8 mouse cellular contexts compared by ENCODE assay signal in the genomic region with DNA sequence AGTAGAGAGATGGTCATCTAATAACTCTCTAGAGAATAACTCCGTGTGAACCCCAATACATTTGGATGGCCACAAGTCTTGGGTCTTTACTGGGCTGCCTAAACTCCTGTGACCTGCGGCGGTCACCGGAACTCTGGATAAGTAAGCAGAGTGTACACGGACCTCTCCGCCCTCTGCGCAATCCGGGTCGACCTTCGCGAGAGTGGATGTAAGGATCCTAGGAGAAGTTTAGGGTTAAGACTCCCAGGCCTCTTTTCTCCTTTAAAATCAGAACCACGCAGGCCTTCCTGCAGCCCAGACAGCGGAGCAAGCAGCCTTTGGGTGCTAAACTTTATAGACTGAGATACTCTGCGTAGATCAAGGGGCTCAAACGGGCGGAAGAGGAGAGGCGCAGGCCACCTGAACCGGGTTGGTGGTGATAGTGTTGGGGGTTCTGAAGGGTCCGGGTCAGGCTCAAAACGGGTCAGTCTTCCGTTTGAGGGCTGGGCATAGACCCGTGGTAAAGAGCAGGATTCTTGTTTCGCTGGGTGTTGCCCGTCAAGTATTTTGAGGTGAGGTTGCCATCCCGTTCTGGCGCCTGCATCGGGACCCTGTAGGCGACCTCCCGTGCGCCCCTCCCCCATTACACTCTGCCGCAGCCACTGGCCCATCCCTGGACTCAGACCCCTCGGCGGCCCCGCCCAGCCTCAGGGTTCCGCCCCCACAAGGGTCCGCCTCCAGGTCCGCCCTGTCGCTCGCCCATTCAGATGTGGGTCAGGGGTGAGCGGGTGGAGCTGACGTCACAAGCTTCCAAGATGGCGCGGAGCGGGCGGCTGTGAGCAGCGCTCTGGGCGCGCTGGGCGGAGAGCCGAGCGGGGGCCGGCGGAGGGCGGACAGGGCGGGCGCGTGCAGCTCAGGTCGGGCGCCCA. TPM values are rescaled to one million over a fixed set of nuclear protein-coding genes. Genes with fewer than 3 reads are reported as not detected.
A peak's percentile ranks its signal among the peaks of the same experiment; 100 is the strongest.
DNase-seq lines count a peak whose midpoint lies in the region; ATAC-seq lines count a peak whose summit lies in the region.

A gene (plus strand): TSS at position 779 of the 908 bp plus-strand sequence.

- under 1% methylated on average over 59 of the region's 59 CpGs for WGBS in embryonic facial prominence, embryonic 12.5 days
- under 1% methylated on average over 59 of the region's 59 CpGs for WGBS in limb, embryonic 10.5 days
- under 1% methylated on average over 58 of the region's 59 CpGs for WGBS in midbrain, embryonic 12.5 days

- H3K4me1 ChIP-seq in embryonic facial prominence, embryonic 12.5 days = peaks cover 22% of the 10 kb centered on the region
- peaks cover 39% of the 10 kb centered on the region for H3K4me1 ChIP-seq in limb, embryonic 10.5 days
- peaks cover 31% of the 10 kb centered on the region for H3K4me1 ChIP-seq in midbrain, embryonic 12.5 days

- peak; percentile 98 for ATAC-seq in embryonic facial prominence, embryonic 12.5 days (ENCODE audit: insufficient number of reproducible peaks, insufficient read depth, low FRiP score, low TSS enrichment)
- ATAC-seq in midbrain, embryonic 12.5 days (ENCODE audit: low FRiP score, low read depth) = peak; percentile 98

- peak within 1 kb of the TSS; percentile 92 for H3K27ac ChIP-seq in embryonic facial prominence, embryonic 12.5 days
- peak within 1 kb of the TSS; percentile 98 for H3K27ac ChIP-seq in limb, embryonic 10.5 days
- H3K27ac ChIP-seq in midbrain, embryonic 12.5 days (replicated peaks) = peak within 1 kb of the TSS; percentile 95

- peak within 1 kb of the TSS; percentile 75 for H3K9ac ChIP-seq in embryonic facial prominence, embryonic 12.5 days
- peak within 1 kb of the TSS; percentile 89 for H3K9ac ChIP-seq in midbrain, embryonic 12.5 days (replicated peaks)

- no peaks in the 10 kb centered on the region for H3K27me3 ChIP-seq in embryonic facial prominence, embryonic 12.5 days
- no peaks in the 10 kb centered on the region for H3K27me3 ChIP-seq in limb, embryonic 10.5 days (ENCODE audit: low read depth, poor library complexity, severe bottlenecking)
- H3K27me3 ChIP-seq in midbrain, embryonic 12.5 days = 0 out of 2 replicates have a peak, but pooled peaks cover 3% of the 10 kb centered on the region

- no peaks in the 10 kb centered on the region for H3K36me3 ChIP-seq in embryonic facial prominence, embryonic 12.5 days
- H3K36me3 ChIP-seq in limb, embryonic 10.5 days = 0 out of 2 replicates have a peak, but pooled peaks cover 4% of the 10 kb centered on the region
- no peaks in the 10 kb centered on the region for H3K36me3 ChIP-seq in midbrain, embryonic 12.5 days

- DNase-seq in 3134 (ENCODE audit: extremely low read depth, insufficient read length, low spot score) = peak; percentile 88
- peak; percentile 96 for DNase-seq in adrenal gland, postnatal 25 days
- DNase-seq in heart, adult 18-20 months = peak; percentile 96 to 98
- DNase-seq in kidney, adult 18-20 months = peak; percentile 97
- peak; percentile 99 for DNase-seq in limb, embryonic 10.5 days (ENCODE audit: low spot score)
- DNase-seq in skeletal muscle tissue, adult 2 months (ENCODE audit: low read depth, low spot score) = peak; percentile 88

- H3K4me2 ChIP-seq in embryonic facial prominence, embryonic 12.5 days (replicated peaks) = peak within 1 kb of the TSS; percentile 94
- H3K4me2 ChIP-seq in midbrain, embryonic 12.5 days (replicated peaks) = peak within 1 kb of the TSS; percentile 89

- H3K4me3 ChIP-seq in embryonic facial prominence, embryonic 12.5 days = peak within 1 kb of the TSS; percentile 88
- peak within 1 kb of the TSS; percentile 94 for H3K4me3 ChIP-seq in limb, embryonic 10.5 days
- peak within 1 kb of the TSS; percentile 90 for H3K4me3 ChIP-seq in midbrain, embryonic 12.5 days

- H3K9me3 ChIP-seq in embryonic facial prominence, embryonic 12.5 days = peaks cover 5% of the 10 kb centered on the region; the same call in 1 of the 2 replicates
- H3K9me3 ChIP-seq in limb, embryonic 10.5 days (replicated peaks) = no peaks in the 10 kb centered on the region
- H3K9me3 ChIP-seq in midbrain, embryonic 12.5 days = peaks cover 7% of the 10 kb centered on the region; the same call in 1 of the 2 replicates

RNA-seq across cellular contexts. Expression of the gene that starts here (rescaled TPM):
- total RNA-seq in adrenal gland, postnatal 25 days (2021) = 2.3 and 2.6 TPM in 2 replicates
- polyA plus RNA-seq in embryonic facial prominence, embryonic 12.5 days (2016; fragmentation: Nextera tagmentation; extraction: Ambion mirVana) = 10.6 and 12.7 TPM in 2 replicates
- total RNA-seq in heart, adult 18-20 months (2021) = 1 to 10 TPM; 1.3 to 1.5 TPM
- 16.8 and 19.3 TPM in 2 replicates for polyA plus RNA-seq in limb, embryonic 10.5 days (2016; fragmentation: Nextera tagmentation; extraction: Ambion mirVana)
- 15.3 and 18.6 TPM in 2 replicates for polyA plus RNA-seq in midbrain, embryonic 12.5 days (2016; fragmentation: Nextera tagmentation; extraction: Ambion mirVana)

Comparison
In these comparisons a context has a peak if more than half of its experiments do, and no peak if none do; other contexts are left out.
1. Peak in every context shown above with its lines: DNase-seq, ATAC-seq, H3K4me3 ChIP-seq and H3K27ac ChIP-seq.